Mouse (Mus musculus): ENCODE measurements at regions not wholly inside any gene's neighbourhood (a gene's known extent, or its start where the extent isn't known, plus 50 kb on each side); places are given as distances from the start of the nearest gene placed in this dataset.

DNA sequence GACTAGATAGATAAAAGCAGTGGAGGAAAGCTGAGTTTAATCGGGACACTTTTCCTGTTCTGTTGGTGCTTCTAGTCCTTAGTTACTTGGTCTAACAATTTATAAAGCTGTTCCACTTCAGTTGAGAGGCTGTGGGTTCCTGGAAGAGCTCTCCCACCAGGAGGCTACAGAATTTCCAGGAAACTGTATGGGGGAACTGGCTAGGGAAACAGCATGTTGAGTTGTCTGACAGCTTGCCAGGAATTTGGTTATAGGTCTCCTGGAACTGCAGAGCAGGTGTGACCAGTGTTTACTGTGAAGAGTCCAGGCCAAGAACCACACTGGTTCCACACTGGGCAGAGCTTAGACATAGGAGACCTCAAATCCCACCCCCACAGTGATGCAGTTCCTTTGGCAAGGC lies 65.0 kb upstream of the Pik3cg start:
- no peak for DNase-seq

DNA sequence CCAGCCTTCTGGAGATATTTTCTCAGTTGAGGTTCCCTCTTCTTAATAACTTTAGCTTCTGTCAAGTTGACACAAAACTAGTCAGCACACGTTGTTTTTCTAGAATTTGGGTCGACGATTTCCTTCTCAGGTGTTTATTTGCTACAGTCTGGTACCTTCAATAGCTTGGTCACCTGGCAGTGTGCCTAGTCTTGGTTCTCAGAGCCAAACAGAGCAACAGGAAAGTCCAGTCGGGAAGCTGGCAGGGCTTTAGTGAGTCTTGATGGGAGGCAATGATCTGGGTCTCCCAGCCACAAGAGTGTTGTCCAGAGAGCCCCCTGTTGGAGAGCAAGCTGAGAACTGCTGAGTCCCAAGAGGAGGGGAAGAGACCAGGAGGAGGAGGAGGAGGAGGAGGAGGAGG lies 71.4 kb upstream of the Pik3cg start:
- DNase-seq, result no peak

DNA sequence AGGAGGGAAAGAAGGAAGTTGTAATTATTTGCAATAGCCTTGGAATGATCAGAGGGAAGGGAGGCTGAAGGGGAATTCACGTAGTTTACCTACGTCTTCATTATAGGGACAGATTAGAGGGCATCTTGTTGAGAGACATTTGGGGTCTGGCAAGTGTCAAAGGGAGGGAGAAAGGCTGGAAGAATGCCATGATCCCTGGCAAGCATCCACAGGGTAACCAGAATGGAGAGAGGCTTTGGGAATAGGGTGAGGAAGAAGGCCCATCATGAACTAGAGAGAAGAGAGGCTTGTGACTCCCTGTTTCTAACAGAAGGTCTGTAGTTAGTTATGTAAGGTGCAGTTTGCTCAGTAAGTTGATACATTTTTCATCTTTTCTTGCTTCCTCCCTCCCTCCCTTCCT lies 71.8 kb upstream of the Pik3cg start:
- no peak for DNase-seq

DNA sequence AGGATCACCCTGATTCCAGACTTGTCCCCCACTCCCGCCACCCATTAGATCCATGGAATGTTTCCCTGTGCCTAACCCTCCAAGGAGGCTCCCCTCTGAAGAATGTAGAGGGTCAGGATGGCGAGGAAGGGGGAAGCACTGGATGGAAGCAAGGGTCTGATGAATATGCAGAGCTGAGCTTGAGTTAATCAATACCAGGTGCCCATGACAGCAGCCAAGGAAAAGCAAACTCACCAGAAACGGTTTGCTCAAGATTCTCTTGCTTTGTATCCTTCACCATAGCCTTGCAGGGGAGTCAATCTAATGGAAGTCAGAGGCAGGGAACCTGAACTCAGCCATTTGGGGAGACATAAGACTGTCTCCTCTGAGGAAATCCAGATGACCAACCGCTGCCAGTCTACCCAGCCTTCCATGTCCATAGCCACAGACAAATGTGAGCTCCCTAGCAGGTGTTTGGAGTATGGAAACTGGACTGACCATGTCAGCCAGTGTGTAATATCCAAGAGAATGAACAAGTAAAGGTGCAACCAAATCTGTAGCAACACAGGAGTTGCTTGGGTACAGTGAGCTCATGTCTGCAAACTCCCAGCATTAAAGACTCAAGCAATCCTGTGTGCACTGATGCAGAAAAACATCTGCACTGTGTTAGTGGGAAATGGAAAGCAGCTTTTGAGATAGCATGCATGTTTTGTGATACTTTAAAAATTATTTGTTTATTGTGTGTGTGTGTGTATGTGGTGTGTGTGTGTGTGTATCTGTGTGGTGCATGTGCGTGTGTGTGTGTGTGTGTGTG lies 74.1 kb upstream of the Pik3cg start:
- DNase-seq, result no peak

DNA sequence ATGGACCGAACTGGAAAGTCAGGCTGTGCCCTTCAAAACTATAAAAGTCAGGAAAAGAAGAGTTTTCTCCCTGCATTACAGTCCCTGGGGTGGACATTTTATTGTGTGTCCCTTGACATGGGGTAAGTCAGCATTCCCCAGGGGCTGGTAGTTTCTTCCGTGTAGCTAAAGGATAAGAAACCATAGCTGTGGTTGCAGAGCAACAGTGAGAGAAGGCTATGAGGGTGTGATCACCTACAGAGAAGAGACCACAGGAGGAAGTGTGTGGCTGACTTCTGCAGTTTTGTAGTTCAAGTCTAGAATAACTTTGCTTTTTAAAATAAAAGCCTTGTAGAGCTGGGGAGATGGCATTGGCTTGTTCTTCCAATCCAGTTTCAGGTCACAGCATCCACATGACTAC lies 76.6 kb upstream of the Pik3cg start:
- DNase-seq, result no peak

DNA sequence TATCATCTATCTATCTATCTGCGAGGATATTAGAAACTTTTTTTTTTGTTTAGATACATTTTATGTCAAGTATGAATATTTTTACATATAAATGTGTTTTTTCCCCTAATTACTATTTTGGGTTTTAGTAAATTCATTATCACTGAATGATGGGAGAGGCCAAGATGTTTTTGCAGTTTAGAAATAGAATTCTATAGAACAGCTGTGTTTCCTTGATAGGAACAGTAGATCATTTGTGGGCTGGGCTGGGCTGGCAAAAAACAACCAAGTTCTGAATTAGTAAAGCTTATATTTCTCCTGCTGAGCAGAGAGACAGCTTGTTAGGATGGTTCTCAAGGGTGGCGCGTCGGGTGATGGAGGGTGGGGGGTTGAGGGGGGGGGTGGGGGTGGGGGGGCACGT lies 78.2 kb upstream of the Pik3cg start:
- no peak for DNase-seq

DNA sequence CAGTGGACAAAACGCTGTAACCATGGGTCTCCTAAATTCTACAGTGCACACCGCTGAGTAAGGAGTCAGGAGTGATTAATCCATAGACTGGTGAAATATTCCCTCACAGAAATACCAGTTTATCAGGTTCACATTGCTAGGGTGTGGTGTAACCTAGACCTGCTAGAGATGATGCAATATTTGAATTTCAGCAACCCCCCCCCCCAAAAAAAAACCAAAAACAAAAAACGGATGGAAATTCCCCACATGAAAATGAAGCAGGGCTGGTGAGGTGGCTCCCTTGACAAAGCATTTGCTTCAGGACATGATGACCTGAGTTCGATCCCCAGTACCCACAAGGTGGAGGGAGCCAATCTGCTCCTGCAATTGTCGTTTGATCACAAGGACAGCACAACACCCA lies 82.7 kb upstream of the Pik3cg start:
- DNase-seq, result no peak

DNA sequence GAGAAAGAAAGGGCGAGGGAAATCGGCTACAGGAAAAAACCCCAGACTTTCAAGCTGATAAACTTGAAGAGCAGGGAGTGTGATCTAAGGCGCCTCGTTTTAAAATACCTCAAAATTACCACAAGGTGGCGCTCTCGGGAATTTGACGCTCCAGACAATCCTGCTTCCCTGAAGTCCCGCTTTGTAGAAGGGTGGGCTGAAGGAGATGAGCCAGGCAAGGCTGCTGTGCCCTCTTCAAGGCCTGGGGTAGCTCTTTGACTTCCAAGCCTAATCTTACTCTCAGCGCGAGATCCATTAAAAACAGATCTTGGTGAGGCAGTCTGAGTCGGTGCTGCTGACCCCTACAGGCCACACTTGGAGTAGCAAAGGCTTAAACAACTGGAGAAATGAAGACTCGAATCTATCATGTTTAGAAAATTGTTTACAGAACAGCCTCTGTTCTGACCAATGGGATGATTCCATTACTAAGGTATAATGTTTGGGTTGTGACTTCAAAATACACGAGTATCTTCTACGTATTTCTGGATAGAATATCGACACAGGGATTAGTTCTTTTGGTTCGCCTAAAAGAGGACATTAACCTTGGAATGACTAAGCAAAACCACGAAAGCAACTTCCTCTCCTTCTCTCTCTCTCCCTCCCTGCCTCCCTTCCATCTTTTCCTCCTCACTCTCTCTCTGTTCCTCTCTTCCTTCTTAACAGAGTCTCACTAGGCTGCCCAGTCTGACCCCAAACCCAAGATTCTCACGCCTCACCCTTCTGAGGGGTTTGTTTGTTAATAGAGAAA lies 83.7 kb upstream of the Pik3cg start:
- peak; percentile 49 to 72 for DNase-seq

DNA sequence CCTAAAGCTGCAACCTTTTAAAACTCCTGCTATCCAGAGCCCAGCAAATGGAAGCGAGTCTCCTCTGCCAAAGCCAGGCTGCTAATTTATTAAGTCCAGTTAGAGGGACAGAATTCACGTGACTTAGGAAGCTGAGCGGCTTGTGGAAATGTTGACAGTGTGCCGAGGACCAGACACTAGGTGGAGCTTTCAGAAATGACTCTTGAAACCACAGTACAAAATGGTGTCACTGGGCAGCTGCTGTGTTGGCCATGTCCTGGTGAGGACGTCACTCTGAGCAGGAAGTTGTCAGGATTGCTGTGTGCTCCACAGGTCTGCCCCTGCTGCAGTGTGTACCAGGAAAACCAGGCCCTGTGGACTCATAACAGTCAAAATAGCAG lies 84.3 kb upstream of the Pik3cg start:
- peak; percentile 7 to 16 for DNase-seq

DNA sequence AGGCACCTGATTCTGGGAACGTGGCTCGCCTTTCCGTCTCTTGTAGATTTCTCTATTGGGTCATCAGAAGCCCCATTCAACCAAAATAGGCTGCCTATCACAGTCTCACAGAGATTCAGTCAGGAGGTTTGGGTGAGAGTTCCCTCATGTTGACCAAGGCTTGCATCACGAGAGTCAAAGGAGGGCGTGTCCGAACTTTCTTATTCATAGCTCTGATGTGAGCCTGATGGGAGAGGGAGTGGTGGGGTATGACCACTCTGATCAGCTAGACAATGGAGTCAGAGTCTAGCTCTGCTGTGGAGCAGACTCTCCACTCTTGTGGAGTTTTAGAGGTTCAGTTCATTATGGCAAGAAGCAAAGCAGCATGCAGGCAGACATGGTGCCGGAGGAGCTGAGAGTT lies 81.1 kb upstream of the Ccdc71l start:
- no peak for DNase-seq

DNA sequence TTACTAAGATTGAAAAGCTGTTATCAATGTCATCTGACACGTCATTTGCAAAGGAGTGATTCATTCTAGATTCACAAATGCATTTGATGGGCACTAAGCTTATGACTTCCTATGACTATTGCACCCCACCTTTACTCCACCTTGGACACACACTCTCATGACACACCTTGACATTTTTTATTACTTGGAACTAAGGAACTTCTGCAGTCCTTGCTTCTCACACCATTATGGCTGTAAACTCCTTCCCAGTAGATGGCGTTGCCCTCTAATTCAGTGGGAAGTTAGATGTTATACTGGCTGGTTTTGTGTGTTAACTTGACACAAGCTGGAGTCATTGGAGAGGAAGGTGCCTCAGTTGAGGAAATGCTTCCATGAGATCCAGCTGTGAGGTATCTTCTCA lies 78.8 kb upstream of the Ccdc71l start:
- no peak for DNase-seq

DNA sequence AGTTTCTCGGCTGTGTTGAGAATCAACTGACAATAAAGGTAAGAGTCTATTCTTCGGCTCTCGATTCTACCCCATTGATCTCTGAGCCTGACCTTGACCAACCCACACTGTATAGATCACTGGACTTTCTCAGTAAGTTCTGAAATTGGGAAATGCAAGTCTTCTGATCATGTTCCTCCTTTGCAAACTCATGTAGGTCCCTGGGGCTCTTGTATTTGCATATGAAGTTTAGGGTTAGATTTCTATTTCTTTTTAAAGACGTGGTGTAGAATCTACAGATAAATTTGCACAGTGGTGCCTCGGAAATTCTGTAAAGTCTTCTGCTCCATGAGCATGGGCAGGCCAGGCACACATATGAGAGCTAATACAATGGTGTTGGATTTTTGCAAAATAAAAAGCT lies 72.8 kb upstream of the Ccdc71l start:
- DNase-seq, result no peak

DNA sequence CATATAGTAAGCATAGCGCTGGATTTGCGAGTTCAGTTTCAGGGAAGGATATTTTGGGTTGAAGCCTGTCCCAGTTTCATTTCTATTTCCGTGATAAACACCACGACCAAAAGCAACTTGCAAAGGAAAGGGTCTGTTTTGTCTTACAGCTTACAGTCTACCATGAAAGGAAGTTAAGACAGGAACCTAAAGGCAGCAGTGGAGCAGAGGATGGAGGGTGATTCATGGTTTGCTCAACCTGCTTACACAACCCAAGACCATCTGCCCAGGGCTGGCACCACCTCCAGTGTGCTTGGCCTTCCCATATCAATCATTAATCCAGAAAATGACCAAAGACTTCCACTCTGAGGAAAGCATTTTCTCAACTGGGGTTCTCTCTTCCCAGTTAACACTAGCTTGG lies 72.2 kb upstream of the Ccdc71l start:
- DNase-seq, result no peak

DNA sequence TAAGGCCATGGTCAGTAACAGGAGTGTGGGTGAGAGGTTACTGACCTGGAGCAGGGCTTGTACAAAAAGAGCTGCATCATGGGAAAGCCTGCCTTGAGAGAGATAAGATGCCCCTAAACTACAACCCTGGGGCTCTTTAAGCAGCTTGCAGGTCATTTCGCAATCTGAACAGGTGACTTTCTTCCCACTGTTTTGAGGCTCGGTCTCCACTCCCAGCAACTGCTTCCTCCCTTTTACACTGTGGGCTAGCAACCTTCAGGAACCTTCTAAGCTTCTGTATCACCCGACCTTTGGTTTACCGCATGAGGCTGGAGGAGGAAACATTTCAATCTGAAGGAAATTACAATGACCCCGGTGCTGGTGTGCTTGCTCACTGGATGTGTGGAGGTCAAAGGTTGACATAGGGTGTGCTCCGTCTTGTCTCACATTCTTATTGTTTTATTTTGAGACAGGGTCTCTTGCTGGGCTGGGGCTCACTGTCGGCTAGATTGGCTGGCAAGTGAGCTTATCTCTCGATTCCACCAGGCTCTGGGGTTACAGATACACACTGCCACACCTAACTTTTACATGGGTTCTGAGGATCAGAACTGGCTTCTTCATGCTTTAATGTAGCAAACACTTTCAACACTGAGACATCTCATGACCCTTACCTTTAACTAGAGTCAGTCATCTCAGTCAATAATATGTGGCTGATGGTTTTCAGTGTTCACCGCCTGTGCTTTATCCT lies 71.1 kb upstream of the Ccdc71l start:
- no peak for DNase-seq

DNA sequence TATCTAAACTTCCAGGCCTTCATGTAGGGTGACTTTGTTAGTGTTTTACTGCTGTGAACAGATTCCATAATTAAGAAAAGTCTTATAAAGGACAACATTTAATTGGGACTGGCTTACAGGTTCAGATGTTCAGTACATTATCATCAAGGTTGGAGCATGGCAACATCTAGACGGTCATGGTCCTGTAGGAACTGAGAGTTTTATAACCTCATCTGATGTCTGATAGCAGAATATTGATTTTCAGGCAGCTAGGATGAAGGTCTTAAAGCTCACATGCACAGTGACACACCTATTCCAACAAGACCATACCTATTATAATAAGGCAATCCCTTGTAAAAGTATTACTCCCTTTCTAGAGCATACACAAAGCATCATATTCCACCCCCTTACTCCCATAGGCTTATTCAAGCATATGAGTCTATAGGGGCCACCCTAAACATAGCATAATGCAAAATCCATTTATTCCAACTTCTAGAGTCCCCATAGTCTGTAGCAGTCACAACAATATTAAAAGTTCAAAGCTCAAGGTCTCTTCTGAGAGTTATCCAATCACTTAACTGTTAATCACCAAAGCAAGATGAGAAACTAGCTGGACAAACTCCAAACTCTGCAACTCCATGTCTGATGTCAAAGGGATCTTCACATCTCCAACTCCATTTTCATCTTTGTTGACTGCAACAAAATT lies 63.3 kb upstream of the Ccdc71l start:
- DNase-seq, result no peak

Data from thymus, postnatal 36 days (tissue).